Mouse (Mus musculus): Measurements from ENCODE around the gene Prkrip1. TPM values are rescaled to one million over a fixed set of nuclear protein-coding genes. Genes with fewer than 3 reads are reported as not detected.

The Prkrip1 gene
- total and polyA plus RNA-seq, 2 experiments from 2014 or later: 8.4 to 32.7 TPM

GRCm38 (mm10) chr5:136172939-136173338, 25.8 kb downstream of the Prkrip1 start:
- no peaks in the 10 kb centered on the region for H3K36me3 ChIP-seq (replicated peaks; ENCODE audit: control insufficient read depth, insufficient read depth, low read length)
- WGBS: 75% methylated on average over 9 of the region's 9 CpGs
- H3K27ac ChIP-seq (ENCODE audit: low read depth): no peak overlapping the region
- no peak overlapping the region for H3K4me2 ChIP-seq (ENCODE audit: low read depth, low read length)
- H3K9ac ChIP-seq (replicated peaks; ENCODE audit: low read depth, low read length): no peak overlapping the region
- H3K27me3 ChIP-seq (ENCODE audit: control insufficient read depth, insufficient read depth, low read length): peaks cover 3% of the 10 kb centered on the region; the same call in 1 of the 2 replicates
- H3K4me1 ChIP-seq (ENCODE audit: control insufficient read depth, insufficient read depth): peaks cover 12% of the 10 kb centered on the region; the same call in 1 of the 2 replicates
- H3K4me3 ChIP-seq (ENCODE audit: low read depth, low read length): no peak overlapping the region
- 0 out of 2 replicates have a peak, but pooled peaks cover 4% of the 10 kb centered on the region for H3K9me3 ChIP-seq (replicated peaks; ENCODE audit: control insufficient read depth, low read length)
- TF ChIP-seq EP300 (IDR thresholded peaks at IDR 0.05; ENCODE audit: low read depth) (no peak), CTCF (IDR thresholded peaks at IDR 0.05; ENCODE audit: low read depth) (no peak)
- ATAC-seq (ENCODE audit: insufficient read depth, low read depth): no peak
- no peak for DNase-seq (ENCODE audit: low spot score)

DNA sequence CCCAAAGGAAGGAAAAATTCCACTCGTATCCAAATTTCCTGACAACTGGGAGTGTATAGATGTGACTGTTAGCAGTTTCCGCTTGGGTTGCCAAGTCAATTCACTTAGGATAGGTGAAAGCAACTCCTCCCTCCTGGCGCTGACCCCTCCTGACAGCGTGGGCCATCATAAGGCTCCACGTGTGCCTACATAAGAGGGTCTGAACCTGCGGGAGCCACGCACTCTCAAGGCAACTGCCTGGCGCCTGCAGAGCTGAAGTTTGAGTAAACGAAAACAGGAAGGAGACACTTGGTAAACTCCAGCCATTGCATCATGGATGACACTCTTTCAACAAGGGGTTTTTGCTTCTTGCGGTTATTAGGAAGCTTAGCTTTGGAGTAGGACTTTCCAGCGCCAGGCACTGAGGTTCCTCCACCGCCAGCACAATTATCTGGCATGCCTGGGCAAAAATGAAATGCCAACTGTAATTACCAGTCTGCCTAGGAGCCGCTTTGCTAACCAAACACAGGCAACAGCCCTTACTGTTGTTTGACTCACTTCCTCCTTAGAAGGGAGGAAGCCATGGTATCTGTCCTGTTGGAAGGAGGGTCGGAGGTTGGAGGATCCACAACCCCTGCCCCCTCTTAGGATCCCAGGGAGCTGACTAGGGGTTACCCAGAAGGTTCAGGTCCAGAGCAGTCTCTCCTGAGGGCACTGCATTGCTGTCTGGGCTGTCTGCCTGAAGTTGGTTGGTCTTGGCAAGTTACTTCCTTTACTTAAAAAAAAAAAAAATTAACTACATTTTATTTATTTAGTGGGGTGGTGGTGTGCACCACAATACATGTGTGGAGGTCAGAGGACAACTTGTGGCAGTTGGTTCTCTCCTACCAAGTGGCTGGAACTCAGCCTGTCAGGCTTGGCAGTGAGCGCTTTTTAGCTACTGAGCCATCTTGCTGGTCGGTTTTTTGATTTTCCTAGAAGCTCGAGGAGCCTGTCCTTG, 27.1 kb downstream of the Prkrip1 start:
- H3K4me3 ChIP-seq (ENCODE audit: low read depth, low read length): peak overlapping the region; percentile 54
- DNase-seq (ENCODE audit: low spot score) (no peak), ATAC-seq (ENCODE audit: insufficient read depth, low read depth) (no peak)
- H3K36me3 ChIP-seq (replicated peaks; ENCODE audit: control insufficient read depth, insufficient read depth, low read length): no peaks in the 10 kb centered on the region
- H3K27ac ChIP-seq (ENCODE audit: low read depth): peak overlapping the region; percentile 64
- TF ChIP-seq CTCF (IDR thresholded peaks at IDR 0.05; ENCODE audit: low read depth) (no peak), EP300 (IDR thresholded peaks at IDR 0.05; ENCODE audit: low read depth) (no peak)
- peaks cover 3% of the 10 kb centered on the region; the same call in 1 of the 2 replicates for H3K27me3 ChIP-seq (ENCODE audit: control insufficient read depth, insufficient read depth, low read length)
- peaks cover 12% of the 10 kb centered on the region; the same call in 1 of the 2 replicates for H3K4me1 ChIP-seq (ENCODE audit: control insufficient read depth, insufficient read depth)
- H3K4me2 ChIP-seq (ENCODE audit: low read depth, low read length): peak overlapping the region; percentile 69
- 0 out of 2 replicates have a peak, but pooled peaks cover 4% of the 10 kb centered on the region for H3K9me3 ChIP-seq (replicated peaks; ENCODE audit: control insufficient read depth, low read length)
- WGBS: 25% methylated on average over 17 of the region's 17 CpGs
- no peak overlapping the region for H3K9ac ChIP-seq (replicated peaks; ENCODE audit: low read depth, low read length)

DNA sequence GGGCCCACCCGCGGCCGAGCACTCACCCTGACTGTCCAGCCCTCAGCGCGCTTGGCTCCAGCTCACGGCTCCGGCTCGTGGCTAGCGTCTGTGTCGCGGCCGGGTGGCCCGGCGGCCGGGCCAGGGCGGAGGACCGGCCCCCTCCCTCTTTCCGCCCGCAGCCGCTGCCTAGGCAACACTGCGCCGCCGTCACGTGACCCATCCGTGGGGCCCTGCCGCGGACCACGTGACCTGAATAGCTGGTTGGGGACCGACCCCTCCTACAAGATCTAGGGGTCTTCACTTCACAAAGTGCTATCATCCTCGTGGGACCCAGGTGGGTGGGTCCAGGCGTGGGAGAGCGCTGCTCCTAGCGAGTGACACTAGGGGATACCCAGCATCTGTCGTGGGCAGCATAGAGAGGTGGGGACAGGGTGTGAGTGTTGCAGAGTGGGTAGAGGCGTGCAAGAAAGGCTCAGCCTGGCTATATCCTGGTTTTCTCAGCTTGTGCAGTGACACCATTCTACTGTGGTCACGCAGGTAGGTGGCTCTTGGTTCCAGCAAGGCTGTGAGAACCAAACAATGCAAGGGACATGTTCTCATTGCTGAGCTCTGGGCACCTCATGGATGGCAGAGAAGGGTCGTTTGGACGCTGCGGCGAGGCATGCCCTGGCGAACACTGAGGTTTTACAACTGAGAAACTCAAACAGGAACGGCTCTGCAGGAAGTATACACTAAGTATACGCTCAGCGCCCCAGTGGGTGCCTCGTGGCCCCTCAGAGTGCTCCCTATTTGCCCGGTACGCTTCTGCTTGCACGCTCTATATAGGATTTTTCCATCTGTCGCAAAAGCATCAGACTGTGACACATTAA, 28.0 kb downstream of the Prkrip1 start, which contains the start of gene Orai2:
TSS of gene Orai2 (minus strand) at position 202 of the 851 bp plus-strand sequence.
- peak within 1 kb of the TSS; percentile 69 for H3K4me2 ChIP-seq (ENCODE audit: low read depth, low read length)
- 0 out of 2 replicates have a peak, but pooled peaks cover 4% of the 10 kb centered on the region for H3K9me3 ChIP-seq (replicated peaks; ENCODE audit: control insufficient read depth, low read length)
- ATAC-seq (ENCODE audit: insufficient read depth, low read depth) (peak; percentile 81), DNase-seq (ENCODE audit: low spot score) (peak; percentile 51)
- TF ChIP-seq EP300 (IDR thresholded peaks at IDR 0.05; ENCODE audit: low read depth) (no peak), CTCF (IDR thresholded peaks at IDR 0.05; ENCODE audit: low read depth) (no peak)
- H3K27ac ChIP-seq (ENCODE audit: low read depth): peak within 1 kb of the TSS; percentile 64
- no peaks in the 10 kb centered on the region for H3K36me3 ChIP-seq (replicated peaks; ENCODE audit: control insufficient read depth, insufficient read depth, low read length)
- H3K27me3 ChIP-seq (ENCODE audit: control insufficient read depth, insufficient read depth, low read length): peaks cover 3% of the 10 kb centered on the region; the same call in 1 of the 2 replicates
- H3K4me1 ChIP-seq (ENCODE audit: control insufficient read depth, insufficient read depth): peaks cover 12% of the 10 kb centered on the region; the same call in 1 of the 2 replicates
- peak within 1 kb of the TSS; percentile 44 for H3K9ac ChIP-seq (replicated peaks; ENCODE audit: low read depth, low read length)
- 3% methylated on average over 47 of the region's 49 CpGs for WGBS
- H3K4me3 ChIP-seq (ENCODE audit: low read depth, low read length): peak within 1 kb of the TSS; percentile 54

DNA sequence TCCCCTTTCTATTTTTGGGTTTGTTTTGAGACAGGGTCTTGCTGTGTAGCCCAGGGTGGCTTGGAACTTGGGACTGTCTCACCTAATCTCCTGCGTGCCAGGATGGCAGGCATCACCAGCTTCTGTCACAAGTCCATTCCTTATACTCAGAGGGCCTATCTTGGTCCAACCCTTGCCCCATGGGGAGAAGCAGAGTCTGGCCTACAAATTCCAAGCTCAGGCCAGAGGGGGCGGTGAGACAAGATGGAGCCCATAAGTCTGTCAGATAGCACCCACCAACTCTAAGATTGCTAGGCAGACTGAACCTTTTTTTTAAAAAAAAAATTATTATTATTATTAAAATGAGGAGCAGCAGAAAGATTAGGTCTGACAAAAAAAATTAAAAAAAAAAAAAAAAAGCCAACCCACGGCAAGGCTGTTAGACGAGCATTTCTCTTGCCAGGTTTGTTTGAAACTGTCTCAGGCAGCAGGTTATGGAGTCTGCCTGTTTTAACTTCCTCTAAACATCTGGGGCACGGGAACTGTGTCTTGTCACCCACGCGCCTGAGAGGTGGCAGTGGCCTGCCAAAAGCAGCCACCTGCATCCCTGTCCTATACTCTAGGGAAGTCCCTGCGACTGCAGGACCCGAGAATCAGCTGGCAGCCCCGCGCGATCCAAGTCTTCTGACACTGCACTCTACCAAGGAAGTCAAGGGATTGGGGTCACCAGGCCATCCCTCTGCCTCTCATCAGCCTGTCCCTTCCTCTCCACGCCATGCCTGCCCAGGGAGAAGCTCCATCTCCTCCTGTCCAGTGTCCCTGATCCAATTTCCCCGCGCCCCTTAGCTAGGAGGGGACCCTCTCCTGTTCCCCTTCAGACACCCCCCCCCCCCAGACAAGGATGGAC, 28.9 kb downstream of the Prkrip1 start:
- peak; percentile 18 for DNase-seq (ENCODE audit: low spot score)
- 14% methylated on average over 15 of the region's 15 CpGs for WGBS
- Histone ChIP-seq H3K36me3 (replicated peaks; ENCODE audit: control insufficient read depth, insufficient read depth, low read length) (no peaks in the 10 kb centered on the region), H3K4me3 (ENCODE audit: low read depth, low read length) (peak overlapping the region; percentile 54), H3K27me3 (ENCODE audit: control insufficient read depth, insufficient read depth, low read length) (peaks cover 3% of the 10 kb centered on the region; the same call in 1 of the 2 replicates), H3K9me3 (replicated peaks; ENCODE audit: control insufficient read depth, low read length) (0 out of 2 replicates have a peak, but pooled peaks cover 4% of the 10 kb centered on the region), H3K4me2 (ENCODE audit: low read depth, low read length) (peak overlapping the region; percentile 69), H3K4me1 (ENCODE audit: control insufficient read depth, insufficient read depth) (peaks cover 12% of the 10 kb centered on the region; the same call in 1 of the 2 replicates), H3K27ac (ENCODE audit: low read depth) (peak overlapping the region; percentile 64; the same call in 1 of the 2 replicates), H3K9ac (replicated peaks; ENCODE audit: low read depth, low read length) (peak overlapping the region; percentile 44)
- peak; percentile 21 for ATAC-seq (ENCODE audit: insufficient read depth, low read depth)
- TF ChIP-seq CTCF (IDR thresholded peaks at IDR 0.05; ENCODE audit: low read depth): no peak
- no peak for TF ChIP-seq EP300 (IDR thresholded peaks at IDR 0.05; ENCODE audit: low read depth)
